Mouse (Mus musculus) liver, postnatal 0 days (tissue): ENCODE data around the gene Blmh. TPM values are rescaled to one million over a fixed set of nuclear protein-coding genes. Genes with fewer than 3 reads are reported as not detected.

Experiments used
- ATAC-seq: fragments of 200-750 bp; cut with Nextera tagmentation; 2 replicates; pipeline ENCODE4 v1.8.0; 2017; ENCODE audit warnings: mild to moderate bottlenecking, moderate library complexity
- DNase-seq: peaks from one replicate; pipeline ENCODE4 v3.0.0-alpha.2; 2016
- H3K27ac ChIP-seq: fragments of 300-500 bp; sonication (generic); 2 replicates; pipeline ENCODE4 v1.5.1; 2014; ENCODE audit warnings: antibody characterized with exemption, moderate library complexity, mild to moderate bottlenecking, low read depth
- H3K27me3 ChIP-seq: fragments of 300-500 bp; sonication (generic); 2 replicates; pipeline ENCODE4 v1.6.1; 2014; ENCODE audit warnings: low read length, control low read depth, mixed read lengths; ENCODE audit not compliant: insufficient read depth
- H3K36me3 ChIP-seq: fragments of 300-500 bp; sonication (generic); replicated peaks from 2 replicates; pipeline ENCODE4 v1.6.1; 2014; ENCODE audit warnings: mild to moderate bottlenecking, control low read depth, low read length, moderate library complexity, mixed read lengths; ENCODE audit not compliant: insufficient read depth
- H3K4me1 ChIP-seq: fragments of 300-500 bp; sonication (generic); 2 replicates; pipeline ENCODE4 v1.6.1; 2014; ENCODE audit warnings: antibody characterized with exemption, mild to moderate bottlenecking, control low read depth; ENCODE audit not compliant: insufficient read depth
- H3K4me2 ChIP-seq: fragments of 300-500 bp; sonication (generic); 2 replicates; pipeline ENCODE4 v1.6.1; 2014; ENCODE audit warnings: low read depth, mild to moderate bottlenecking, low read length, moderate library complexity, mixed read lengths
- H3K4me3 ChIP-seq: fragments of 300-500 bp; sonication (generic); 2 replicates; pipeline ENCODE4 v1.5.1; 2014; ENCODE audit warnings: low read depth, low read length
- H3K9ac ChIP-seq: fragments of 300-500 bp; sonication (generic); replicated peaks from 2 replicates; pipeline ENCODE4 v1.6.1; 2014; ENCODE audit warnings: mild to moderate bottlenecking, moderate library complexity
- H3K9me3 ChIP-seq: fragments of 300-500 bp; sonication (generic); 2 replicates; pipeline ENCODE4 v1.6.1; 2016; ENCODE audit warnings: mild to moderate bottlenecking, control low read depth, low read length, mixed read lengths
- CTCF ChIP-seq: sonication (generic); IDR thresholded peaks from 2 replicates; pipeline ENCODE4 v1.5.1; 2016; ENCODE audit warnings: antibody characterized with exemption, low read depth
- EP300 ChIP-seq: IDR thresholded peaks from 2 replicates; pipeline ENCODE4 v1.6.1; 2016; ENCODE audit warnings: antibody characterized with exemption, low read depth, mild to moderate bottlenecking
- WGBS: fragments of 180-500 bp; shearing (Covaris S2); extraction: QIAGEN DNeasy Blood & Tissue Kit; methylation state at CpG from one replicate; pipeline ENCODE4 v1.1.7; 2014; ENCODE audit not compliant: insufficient replicate concordance; 5-methylcytosine and 5-hydroxymethylcytosine counted together
- polyA plus RNA-seq: library from polyadenylated mRNA; unstranded; fragments of >200 nt; fragmentation: Nextera tagmentation; extraction: Ambion mirVana; gene quantifications from 2 replicates; pipeline ENCODE4 v1.2.1, GENCODE M21; 2015

The Blmh gene
- polyA plus RNA-seq, 1 experiment from 2014 or later, result 34.6 TPM

GRCm38 (mm10) chr11:77031151-77031934 lies 106.7 kb downstream of the Blmh start:
- ATAC-seq, result no peak
- Histone ChIP-seq H3K27me3 (no peaks in the 10 kb centered on the region), H3K9ac (no peak overlapping the region), H3K4me1 (peaks cover 2% of the 10 kb centered on the region; the same call in 1 of the 2 replicates), H3K9me3 (no peaks in the 10 kb centered on the region), H3K36me3 (no peaks in the 10 kb centered on the region), H3K4me2 (no peak overlapping the region), H3K27ac (no peak overlapping the region), H3K4me3 (no peak overlapping the region)
- 44% methylated on average over 14 of the region's 14 CpGs for WGBS
- DNase-seq, result no peak
- TF ChIP-seq EP300 (no peak), CTCF (no peak)

Other genes starting within 250 kb of the Blmh start
- 0.08 TPM in 2 replicates for gene Trarg1, start 245.0 kb upstream of the Blmh start, polyA plus RNA-seq
- 10.1 and 12.9 TPM in 2 replicates for gene Gosr1, start 161.2 kb upstream of the Blmh start, polyA plus RNA-seq
- gene Cpd, start 77.8 kb upstream of the Blmh start, polyA plus RNA-seq, result 3.3 and 3.7 TPM in 2 replicates
- 0.11 TPM in 1 of 2 replicates, not detected in the other for gene Tmigd1, start 22.6 kb upstream of the Blmh start, polyA plus RNA-seq
- 1.3 and 2.0 TPM in 2 replicates for gene Slc6a4, start 73.8 kb downstream of the Blmh start, polyA plus RNA-seq
- 33.9 and 34.3 TPM in 2 replicates for gene Nsrp1, start 153.6 kb downstream of the Blmh start, polyA plus RNA-seq